Mouse (Mus musculus) testis, adult 2 months (tissue): Measurements from ENCODE around the gene Nrip3. TPM values are rescaled to one million over a fixed set of nuclear protein-coding genes. Genes with fewer than 3 reads are reported as not detected.
A peak's percentile ranks its signal among the peaks of the same experiment; 100 is the strongest.

Source experiments
- H3K27ac ChIP-seq: fragments of 200-500 bp; 2 replicates; pipeline ENCODE4 v1.5.1; 2012; ENCODE audit warnings: low read depth, low read length; ENCODE audit not compliant: control insufficient read depth, insufficient read depth
- H3K27me3 ChIP-seq: fragments of 200-500 bp; 2 replicates; pipeline ENCODE4 v1.6.1; 2012; ENCODE audit warnings: mild to moderate bottlenecking, low read length, moderate library complexity; ENCODE audit not compliant: control insufficient read depth, insufficient read depth
- H3K36me3 ChIP-seq: fragments of 200-500 bp; 2 replicates; pipeline ENCODE4 v1.6.1; 2012; ENCODE audit warnings: mild to moderate bottlenecking, low read length; ENCODE audit not compliant: control insufficient read depth, insufficient read depth
- H3K4me1 ChIP-seq: fragments of 200-500 bp; 2 replicates; pipeline ENCODE4 v1.6.1; 2012; ENCODE audit warnings: low read length; ENCODE audit not compliant: control insufficient read depth, insufficient read depth
- H3K4me3 ChIP-seq: fragments of 200-500 bp; 2 replicates; pipeline ENCODE4 v1.5.1; 2012; ENCODE audit warnings: low read depth, mild to moderate bottlenecking, low read length, moderate library complexity, mixed read lengths; ENCODE audit not compliant: control insufficient read depth
- CTCF ChIP-seq: fragments of 200-500 bp; IDR thresholded peaks from 2 replicates; pipeline ENCODE4 v1.5.1; 2012; ENCODE audit warnings: low read depth, mild to moderate bottlenecking, inconsistent platforms, low read length, moderate library complexity; ENCODE audit not compliant: control insufficient read depth, insufficient read depth, insufficient replicate concordance
- POLR2A ChIP-seq: fragments of 200-500 bp; IDR thresholded peaks from 2 replicates; pipeline ENCODE4 v1.6.1; 2012; ENCODE audit warnings: low read depth, mild to moderate bottlenecking, inconsistent platforms, low read length, moderate library complexity; ENCODE audit not compliant: control insufficient read depth
- polyA plus RNA-seq: library from polyadenylated mRNA; depleted of rRNA; stranded (reverse); fragments of >200 nt; gene quantifications from 2 replicates; pipeline ENCODE4 v1.2.3, GENCODE M21; 2012; rRNA removed

Gene Nrip3
- polyA plus RNA-seq, 1 experiment, result 2.1 TPM

GRCm38 (mm10) chr7:109722618-109723017, 59.2 kb downstream of the Nrip3 start:
- Histone ChIP-seq H3K27ac (no peak overlapping the region), H3K36me3 (no peaks in the 10 kb centered on the region), H3K27me3 (no peaks in the 10 kb centered on the region), H3K4me3 (no peak overlapping the region), H3K4me1 (peaks cover 12% of the 10 kb centered on the region)
- TF ChIP-seq CTCF (no peak), POLR2A (no peak)

GRCm38 (mm10) chr7:109719286-109719685, 62.5 kb downstream of the Nrip3 start:
- Histone ChIP-seq H3K27ac (no peak overlapping the region), H3K4me3 (no peak overlapping the region), H3K27me3 (no peaks in the 10 kb centered on the region), H3K4me1 (peaks cover 3% of the 10 kb centered on the region), H3K36me3 (no peaks in the 10 kb centered on the region)
- TF ChIP-seq POLR2A (no peak), CTCF (no peak)

GRCm38 (mm10) chr7:109713434-109713982, 68.3 kb downstream of the Nrip3 start:
- no peak overlapping the region for H3K27ac ChIP-seq
- TF ChIP-seq POLR2A (no peak), CTCF (no peak)
- H3K27me3 ChIP-seq, result no peaks in the 10 kb centered on the region
- no peak overlapping the region for H3K4me3 ChIP-seq
- peaks cover 3% of the 10 kb centered on the region for H3K36me3 ChIP-seq
- H3K4me1 ChIP-seq, result no peaks in the 10 kb centered on the region

- H3K27me3 ChIP-seq, result no peaks in the 10 kb centered on the region
- H3K4me1 ChIP-seq, result no peaks in the 10 kb centered on the region
- no peak overlapping the region for H3K27ac ChIP-seq
- H3K36me3 ChIP-seq, result peaks cover 4% of the 10 kb centered on the region
- TF ChIP-seq CTCF, result no peak
- no peak for TF ChIP-seq POLR2A
- no peak overlapping the region for H3K4me3 ChIP-seq
These were observed 69.6 kb downstream of the Nrip3 start for GRCm38 (mm10) chr7:109712198-109712597.

- peak overlapping the region; percentile 10 for H3K27ac ChIP-seq
These were observed 71.8 kb downstream of the Nrip3 start for GRCm38 (mm10) chr7:109710069-109710468.

GRCm38 (mm10) chr7:109708961-109709382, 72.9 kb downstream of the Nrip3 start:
- Histone ChIP-seq H3K27ac (peak overlapping the region; percentile 9; the same call in 1 of the 2 replicates), H3K27me3 (no peaks in the 10 kb centered on the region), H3K4me1 (peaks cover 2% of the 10 kb centered on the region), H3K36me3 (peaks cover 4% of the 10 kb centered on the region), H3K4me3 (no peak overlapping the region)
- no peak for TF ChIP-seq POLR2A
- TF ChIP-seq CTCF, result no peak

More at GRCm38 (mm10) chr7:109710069-109710468, 71.8 kb downstream of the Nrip3 start:
- Histone ChIP-seq H3K36me3 (peaks cover 4% of the 10 kb centered on the region), H3K4me3 (no peak overlapping the region), H3K4me1 (no peaks in the 10 kb centered on the region), H3K27me3 (no peaks in the 10 kb centered on the region)
- TF ChIP-seq CTCF, result no peak
- no peak for TF ChIP-seq POLR2A

Other genes starting within 250 kb of the Nrip3 start
- 28.2 and 35.3 TPM in 2 replicates for gene St5, start 78.4 kb downstream of the Nrip3 start, polyA plus RNA-seq
- gene Akip1, start 78.3 kb downstream of the Nrip3 start, polyA plus RNA-seq, result 34.3 and 37.8 TPM in 2 replicates
- gene BC051019, start 58.2 kb downstream of the Nrip3 start, polyA plus RNA-seq, result 0.40 and 0.57 TPM in 2 replicates
- gene Ascl3, start 50.3 kb downstream of the Nrip3 start, polyA plus RNA-seq, result 0.95 and 1.0 TPM in 2 replicates
- gene Tmem9b, start 29.1 kb downstream of the Nrip3 start, polyA plus RNA-seq, result 29.3 and 31.5 TPM in 2 replicates
- gene Scube2, start 83.7 kb upstream of the Nrip3 start, polyA plus RNA-seq, result 8.7 and 8.8 TPM in 2 replicates
- gene Dennd5a, start 178.4 kb upstream of the Nrip3 start, polyA plus RNA-seq, result 41.1 and 41.3 TPM in 2 replicates
- 43.2 and 54.8 TPM in 2 replicates for gene Tmem41b, start 204.9 kb upstream of the Nrip3 start, polyA plus RNA-seq
- 7.9 and 8.7 TPM in 2 replicates for gene Ipo7, start 236.2 kb upstream of the Nrip3 start, polyA plus RNA-seq